Mouse (Mus musculus): ENCODE results near the gene Trip10. TPM values are rescaled to one million over a fixed set of nuclear protein-coding genes. Genes with fewer than 3 reads are reported as not detected.

The Trip10 gene
- polyA plus RNA-seq, 1 experiment from 2014 or later, result 10.4 TPM

DNA sequence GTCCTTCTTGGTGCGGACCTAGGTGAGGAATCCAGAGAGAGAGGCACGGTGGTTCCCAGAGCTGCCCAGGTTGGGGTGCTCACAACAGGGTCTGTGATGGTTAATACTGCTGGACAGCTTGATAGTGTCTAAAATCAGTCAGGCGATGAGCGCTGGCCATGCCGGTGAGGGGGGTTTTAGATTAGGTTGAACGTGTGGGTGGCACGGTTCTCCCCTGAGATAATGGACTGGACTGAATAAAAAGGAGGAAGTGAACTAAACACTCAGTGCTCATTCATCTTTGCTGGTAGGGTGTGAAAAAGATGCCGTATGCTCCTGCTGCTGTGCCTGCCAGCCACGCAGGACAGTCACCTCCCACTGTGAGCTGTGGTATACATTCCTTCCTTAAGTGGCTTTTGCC, 25.9 kb upstream of the Trip10 start:
- no peak overlapping the region for H3K27ac ChIP-seq
- peaks cover 14% of the 10 kb centered on the region; the same call in 1 of the 2 replicates for H3K36me3 ChIP-seq
- H3K9ac ChIP-seq, result no peak overlapping the region
- peaks cover 17% of the 10 kb centered on the region for H3K4me1 ChIP-seq (replicated peaks)
- H3K4me3 ChIP-seq (replicated peaks), result no peak overlapping the region
- H3K9me3 ChIP-seq (replicated peaks), result no peaks in the 10 kb centered on the region
- DNase-seq (no peak), ATAC-seq (ENCODE audit: low read depth) (no peak)
- H3K27me3 ChIP-seq, result peaks cover 10% of the 10 kb centered on the region; the same call in 1 of the 2 replicates
- no peak overlapping the region for H3K4me2 ChIP-seq
- WGBS (ENCODE audit: insufficient replicate concordance), result 34% methylated on average over 9 of the region's 9 CpGs

DNA sequence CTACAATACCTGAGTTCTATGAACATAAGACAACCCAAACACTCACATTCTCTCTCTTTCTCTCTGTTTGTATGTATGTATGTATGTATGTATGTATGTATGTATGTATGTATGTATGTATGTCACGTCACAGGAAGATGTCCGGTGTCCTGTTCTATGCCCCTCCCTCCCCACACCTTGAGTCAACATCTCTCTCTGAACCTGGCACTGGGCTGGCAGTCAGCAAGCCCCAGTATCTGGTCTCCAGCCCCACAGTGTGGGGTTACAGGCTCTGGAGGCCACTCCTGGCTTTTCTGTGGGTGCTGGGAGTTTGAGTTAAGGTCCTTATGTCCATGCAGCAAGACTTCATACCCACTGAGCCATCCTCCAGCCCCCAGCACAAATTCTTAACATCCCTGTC, 21.8 kb upstream of the Trip10 start:
- Histone ChIP-seq H3K9me3 (replicated peaks) (no peaks in the 10 kb centered on the region), H3K9ac (peak overlapping the region; percentile 43), H3K4me3 (replicated peaks) (peak overlapping the region; percentile 41), H3K36me3 (peaks cover 6% of the 10 kb centered on the region; the same call in 1 of the 2 replicates), H3K4me1 (replicated peaks) (peaks cover 47% of the 10 kb centered on the region), H3K27me3 (peaks cover 10% of the 10 kb centered on the region; the same call in 1 of the 2 replicates), H3K27ac (0 out of 2 replicates have a peak overlapping the region, but pooled peaks have one; percentile 23), H3K4me2 (peak overlapping the region; percentile 50)
- WGBS (ENCODE audit: insufficient replicate concordance), result 73% methylated on average over 2 of the region's 2 CpGs
- DNase-seq, result no peak
- ATAC-seq (ENCODE audit: low read depth), result no peak

DNA sequence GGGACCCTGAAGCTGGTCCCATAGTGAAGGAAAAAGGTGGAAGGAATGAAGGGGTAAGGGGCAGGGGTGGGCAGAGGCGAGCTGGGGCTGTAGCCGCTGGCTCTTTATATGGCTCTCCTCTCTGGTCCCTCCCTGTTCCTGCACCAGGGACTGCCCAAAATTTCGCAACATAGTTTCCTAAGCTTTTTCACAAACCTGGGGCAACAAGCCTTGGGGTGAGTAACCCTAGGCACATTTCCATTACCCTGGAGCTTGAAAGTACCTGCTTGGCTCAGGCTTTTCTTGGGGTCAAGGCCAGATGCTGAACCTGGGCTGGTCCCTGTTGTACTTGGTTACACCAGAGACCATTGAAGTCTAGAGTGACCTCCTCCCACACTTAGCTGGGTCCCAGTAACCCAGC, 21.2 kb upstream of the Trip10 start, which contains the start of gene C3:
C3 (minus strand) TSS at position 123 of the 400 bp plus-strand sequence.
- no peaks in the 10 kb centered on the region for H3K9me3 ChIP-seq (replicated peaks)
- peak within 1 kb of the TSS; percentile 43 for H3K9ac ChIP-seq
- H3K27ac ChIP-seq, result peak within 1 kb of the TSS; percentile 59
- H3K27me3 ChIP-seq, result peaks cover 10% of the 10 kb centered on the region; the same call in 1 of the 2 replicates
- 42% methylated on average over 3 of the region's 3 CpGs for WGBS (ENCODE audit: insufficient replicate concordance)
- ATAC-seq (ENCODE audit: low read depth) (peak; percentile 59), DNase-seq (no peak)
- peak within 1 kb of the TSS; percentile 41 for H3K4me3 ChIP-seq (replicated peaks)
- peaks cover 2% of the 10 kb centered on the region; the same call in 1 of the 2 replicates for H3K36me3 ChIP-seq
- H3K4me1 ChIP-seq (replicated peaks), result peaks cover 45% of the 10 kb centered on the region
- peak within 1 kb of the TSS; percentile 50 for H3K4me2 ChIP-seq

DNA sequence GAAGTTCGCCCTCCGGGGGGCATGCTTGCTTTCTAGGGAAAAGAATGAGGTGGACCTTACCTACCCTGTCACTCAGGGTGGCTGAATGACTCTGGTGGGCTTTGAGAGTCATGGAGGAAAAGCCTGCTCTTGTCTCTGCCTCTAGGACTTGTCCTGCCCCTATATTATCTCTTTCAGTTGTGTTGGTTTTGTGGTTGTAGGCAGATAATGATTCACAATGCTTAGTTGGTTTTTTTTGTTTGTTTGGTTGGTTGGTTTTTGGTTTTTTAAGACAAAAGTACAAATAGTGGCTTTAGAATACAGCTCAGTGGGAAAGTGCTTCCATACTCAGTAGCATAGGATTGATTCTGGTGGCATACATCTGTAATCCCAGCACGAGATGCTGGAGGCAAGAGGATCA, 20.4 kb upstream of the Trip10 start:
- Histone ChIP-seq H3K9me3 (replicated peaks) (no peaks in the 10 kb centered on the region), H3K9ac (no peak overlapping the region), H3K36me3 (peaks cover under 1% of the 10 kb centered on the region; the same call in 1 of the 2 replicates), H3K27ac (peak overlapping the region; percentile 59; the same call in 1 of the 2 replicates), H3K27me3 (peaks cover 10% of the 10 kb centered on the region; the same call in 1 of the 2 replicates), H3K4me2 (no peak overlapping the region), H3K4me1 (replicated peaks) (peaks cover 43% of the 10 kb centered on the region), H3K4me3 (replicated peaks) (no peak overlapping the region)
- no peak for DNase-seq
- WGBS (ENCODE audit: insufficient replicate concordance), result 58% methylated on average over 3 of the region's 3 CpGs
- no peak for ATAC-seq (ENCODE audit: low read depth)

DNA sequence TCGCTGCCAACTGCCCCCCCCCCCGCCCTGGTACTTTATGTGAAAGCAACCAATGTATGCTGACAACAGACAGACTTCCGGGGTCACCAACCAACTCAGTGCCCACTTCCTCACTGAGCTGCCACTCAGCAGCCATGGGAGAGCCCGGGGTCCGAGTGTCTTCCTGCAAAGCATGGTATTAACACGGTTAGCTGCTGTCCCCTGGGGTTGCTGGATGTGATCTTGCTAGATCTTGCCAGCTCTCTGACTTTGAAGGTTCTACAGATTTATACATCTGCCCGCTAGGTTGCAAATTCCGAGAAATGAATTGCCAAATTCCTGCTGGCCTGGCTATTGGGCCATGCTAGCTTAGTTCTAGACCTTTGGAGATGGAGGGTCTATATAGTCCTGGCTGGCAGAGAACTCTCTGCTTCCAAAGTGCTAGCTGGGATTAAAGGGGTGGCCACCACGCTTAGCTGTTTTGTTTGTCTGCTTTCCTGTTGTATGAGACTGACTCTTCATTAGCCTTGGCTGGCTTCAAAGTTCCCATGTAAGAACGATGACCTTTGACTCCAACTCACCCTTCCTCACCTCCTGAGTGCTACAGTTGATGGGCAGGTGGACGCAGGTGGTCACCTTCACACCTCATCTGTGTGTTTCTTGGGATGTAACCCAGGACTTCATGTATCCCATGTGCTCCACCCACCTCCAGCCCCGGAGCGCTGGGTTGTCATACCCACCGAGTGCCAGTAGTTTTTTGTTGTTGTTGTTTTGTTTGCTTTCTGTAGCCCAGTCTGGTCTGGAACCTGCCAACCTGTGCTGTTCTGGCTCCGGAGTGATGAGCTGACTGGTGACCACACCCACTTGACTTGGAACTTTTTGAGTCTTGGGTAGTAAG, 19.2 kb upstream of the Trip10 start:
- Histone ChIP-seq H3K27me3 (no peaks in the 10 kb centered on the region), H3K4me3 (replicated peaks) (no peak overlapping the region), H3K36me3 (peaks cover 9% of the 10 kb centered on the region), H3K9ac (no peak overlapping the region), H3K27ac (peak overlapping the region; percentile 26), H3K9me3 (replicated peaks) (no peaks in the 10 kb centered on the region), H3K4me2 (no peak overlapping the region), H3K4me1 (replicated peaks) (peaks cover 40% of the 10 kb centered on the region)
- ATAC-seq (ENCODE audit: low read depth), result no peak
- DNase-seq, result no peak
- 48% methylated on average over 15 of the region's 15 CpGs for WGBS (ENCODE audit: insufficient replicate concordance)

DNA sequence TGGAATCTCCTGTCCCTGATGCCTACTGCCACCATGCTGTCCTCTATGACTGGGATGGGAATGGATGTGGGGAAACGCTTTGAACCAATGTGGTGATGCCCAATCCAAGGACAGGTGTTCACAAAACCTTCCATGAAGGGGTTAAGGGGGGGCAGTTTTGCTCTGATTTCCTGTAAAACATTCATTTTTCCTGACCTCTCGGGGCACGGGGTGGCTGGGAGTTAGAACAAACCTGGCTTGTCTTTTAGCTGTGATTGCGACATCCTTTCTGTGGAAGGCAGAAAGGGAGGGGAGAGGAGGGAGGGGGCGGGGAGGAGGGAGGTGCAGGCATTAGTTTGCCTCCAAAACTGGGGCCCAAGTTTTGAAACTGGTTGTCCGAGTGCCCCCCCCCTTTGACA, 18.5 kb upstream of the Trip10 start:
- Histone ChIP-seq H3K36me3 (peaks cover 13% of the 10 kb centered on the region), H3K4me1 (replicated peaks) (peaks cover 40% of the 10 kb centered on the region), H3K4me3 (replicated peaks) (no peak overlapping the region), H3K4me2 (no peak overlapping the region), H3K27ac (peak overlapping the region; percentile 26; the same call in 1 of the 2 replicates), H3K27me3 (no peaks in the 10 kb centered on the region), H3K9ac (no peak overlapping the region), H3K9me3 (replicated peaks) (no peaks in the 10 kb centered on the region)
- 29% methylated on average over 5 of the region's 6 CpGs for WGBS (ENCODE audit: insufficient replicate concordance)
- DNase-seq, result no peak
- ATAC-seq (ENCODE audit: low read depth), result no peak

DNA sequence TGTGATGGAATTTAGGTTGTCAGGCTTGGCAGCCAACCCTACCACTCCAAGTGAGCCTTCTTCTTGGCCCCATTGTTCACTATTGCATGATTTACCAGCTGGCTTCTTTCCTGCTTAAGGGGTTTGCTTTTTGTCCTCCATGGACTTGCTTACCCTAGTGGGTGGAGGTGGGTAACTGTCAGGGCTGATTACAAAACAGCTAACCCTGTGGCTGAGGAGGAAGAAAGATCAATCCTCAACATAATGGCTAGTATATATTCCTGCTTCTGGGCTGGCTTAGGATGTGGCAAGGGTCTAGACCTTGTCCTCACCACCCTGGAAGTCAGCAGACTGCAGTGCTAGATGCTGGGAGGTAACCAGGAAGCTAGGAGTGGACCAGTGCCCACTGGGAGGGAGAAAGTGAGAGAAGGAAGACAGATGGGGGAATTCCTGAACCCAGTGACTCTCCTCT, 17.9 kb upstream of the Trip10 start:
- H3K9ac ChIP-seq, result no peak overlapping the region
- no peak for DNase-seq
- H3K4me3 ChIP-seq (replicated peaks), result no peak overlapping the region
- H3K27ac ChIP-seq, result peak overlapping the region; percentile 43
- no peak for ATAC-seq (ENCODE audit: low read depth)
- H3K36me3 ChIP-seq, result peaks cover 19% of the 10 kb centered on the region
- H3K27me3 ChIP-seq, result no peaks in the 10 kb centered on the region
- H3K4me2 ChIP-seq, result no peak overlapping the region
- no peaks in the 10 kb centered on the region for H3K9me3 ChIP-seq (replicated peaks)
- H3K4me1 ChIP-seq (replicated peaks), result peaks cover 38% of the 10 kb centered on the region

DNA sequence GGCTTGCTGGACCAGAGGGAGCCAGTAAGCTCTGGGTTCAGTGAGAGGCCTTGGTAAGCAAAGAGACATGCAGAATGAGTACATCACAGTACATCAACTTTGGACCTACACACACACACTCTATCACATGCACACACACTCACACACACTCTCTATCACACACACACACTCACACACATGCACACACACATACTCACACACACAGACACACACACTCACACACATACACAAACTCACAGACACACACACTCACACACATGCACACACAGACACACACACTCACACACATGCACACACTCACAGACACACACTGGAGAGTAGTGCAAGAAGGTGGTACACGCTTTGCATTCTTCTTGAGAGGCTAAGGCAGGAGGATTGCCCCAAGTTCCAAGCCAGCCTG, 17.1 kb upstream of the Trip10 start:
- no peak for DNase-seq
- Histone ChIP-seq H3K4me3 (replicated peaks) (no peak overlapping the region), H3K9ac (peak overlapping the region; percentile 3; the same call in 1 of the 2 replicates), H3K36me3 (peaks cover 28% of the 10 kb centered on the region), H3K9me3 (replicated peaks) (no peaks in the 10 kb centered on the region), H3K27me3 (no peaks in the 10 kb centered on the region), H3K27ac (peak overlapping the region; percentile 65), H3K4me1 (replicated peaks) (peaks cover 36% of the 10 kb centered on the region), H3K4me2 (peak overlapping the region; percentile 34; the same call in 1 of the 2 replicates)
- no peak for ATAC-seq (ENCODE audit: low read depth)
- 73% methylated on average over 1 of the region's 1 CpGs for WGBS (ENCODE audit: insufficient replicate concordance)

DNA sequence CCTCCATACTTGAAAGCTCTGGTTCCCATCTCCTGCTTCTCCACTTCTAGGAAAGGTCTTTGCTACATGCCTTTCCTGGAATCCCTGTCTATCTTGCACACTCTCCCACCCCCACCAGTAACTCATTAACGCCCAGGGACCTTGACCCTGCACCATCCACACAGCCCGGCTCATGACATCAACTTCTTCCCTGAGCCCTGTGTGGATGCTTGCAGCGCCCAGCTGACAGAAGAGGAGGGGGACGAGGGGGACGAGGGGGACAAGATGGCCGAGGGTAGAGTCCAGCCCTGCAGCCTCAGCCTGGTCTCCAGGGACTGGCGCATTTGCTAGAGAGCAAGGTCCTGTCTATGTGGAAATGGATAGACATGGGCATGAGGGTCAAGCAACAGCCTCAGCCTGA, 16.2 kb upstream of the Trip10 start:
- 36% methylated on average over 7 of the region's 7 CpGs for WGBS (ENCODE audit: insufficient replicate concordance)
- 0 out of 2 replicates have a peak overlapping the region, but pooled peaks have one; percentile 74 for H3K27ac ChIP-seq
- DNase-seq (no peak), ATAC-seq (ENCODE audit: low read depth) (peak; percentile 70)
- no peak overlapping the region for H3K9ac ChIP-seq
- H3K4me2 ChIP-seq, result peak overlapping the region; percentile 34
- peaks cover 36% of the 10 kb centered on the region for H3K4me1 ChIP-seq (replicated peaks)
- H3K27me3 ChIP-seq, result no peaks in the 10 kb centered on the region
- peaks cover 36% of the 10 kb centered on the region for H3K36me3 ChIP-seq
- no peaks in the 10 kb centered on the region for H3K9me3 ChIP-seq (replicated peaks)
- H3K4me3 ChIP-seq (replicated peaks), result peak overlapping the region; percentile 47

DNA sequence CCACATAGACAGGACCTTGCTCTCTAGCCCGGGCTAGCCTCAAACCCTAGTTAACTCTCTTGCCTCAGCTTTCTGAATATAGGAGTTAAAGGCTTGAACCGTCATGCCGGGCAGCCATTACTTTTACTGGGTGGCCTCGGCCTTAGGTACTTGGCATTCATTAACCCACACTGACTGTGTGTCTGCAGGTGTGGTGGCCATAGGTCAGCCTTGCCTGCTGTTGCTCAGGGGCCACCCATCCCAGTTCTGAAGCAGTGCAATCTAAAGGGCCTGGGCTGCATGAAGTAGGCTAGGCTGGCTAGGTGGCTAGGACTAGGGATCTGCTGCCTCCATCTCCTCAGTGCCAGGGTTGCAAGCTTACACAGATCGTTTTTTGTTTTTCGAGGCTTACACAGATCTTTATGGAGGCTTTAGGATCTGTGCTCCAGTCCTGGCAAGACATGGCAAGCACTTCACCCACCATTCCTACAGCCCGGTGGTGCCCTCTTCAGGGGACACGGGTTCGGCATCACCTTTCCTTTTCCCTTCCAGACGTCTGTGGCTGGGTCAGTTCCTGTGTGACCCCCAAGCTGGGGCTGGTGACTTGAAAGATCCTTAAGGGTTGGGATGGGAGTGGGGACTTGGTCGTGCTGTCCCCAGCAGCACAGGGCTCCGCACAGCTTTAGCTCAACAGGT, 14.9 kb upstream of the Trip10 start:
- ATAC-seq (ENCODE audit: low read depth), result peak; percentile 39
- Histone ChIP-seq H3K27me3 (no peaks in the 10 kb centered on the region), H3K4me2 (peak overlapping the region; percentile 54), H3K9me3 (replicated peaks) (no peaks in the 10 kb centered on the region), H3K36me3 (peaks cover 41% of the 10 kb centered on the region), H3K9ac (peak overlapping the region; percentile 55), H3K4me3 (replicated peaks) (peak overlapping the region; percentile 47), H3K27ac (peak overlapping the region; percentile 74), H3K4me1 (replicated peaks) (peaks cover 26% of the 10 kb centered on the region)
- WGBS (ENCODE audit: insufficient replicate concordance), result 74% methylated on average over 12 of the region's 12 CpGs
- no peak for DNase-seq

DNA sequence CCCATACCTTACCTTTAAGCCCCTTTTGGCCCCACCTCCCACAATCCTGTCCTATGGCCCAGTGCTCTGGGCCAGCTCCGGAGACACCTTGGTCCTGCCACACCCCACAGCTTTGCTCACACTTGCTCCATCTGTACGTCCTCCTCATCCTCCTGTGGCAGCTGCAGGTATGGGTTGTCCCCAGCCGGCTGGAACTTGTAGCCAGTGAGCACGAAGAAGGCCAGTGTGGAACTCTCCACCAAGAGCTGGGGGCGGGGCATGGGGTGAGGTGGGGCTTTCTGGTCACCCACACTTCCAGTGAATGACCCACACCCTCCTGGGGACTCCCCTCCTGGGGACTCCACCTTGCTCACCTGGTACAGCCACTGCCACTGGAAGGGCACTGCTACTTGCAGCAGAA, 13.5 kb upstream of the Trip10 start:
- 70% methylated on average over 5 of the region's 5 CpGs for WGBS (ENCODE audit: insufficient replicate concordance)
- H3K9me3 ChIP-seq (replicated peaks), result no peaks in the 10 kb centered on the region
- H3K4me3 ChIP-seq (replicated peaks), result 0 out of 2 replicates have a peak overlapping the region, but pooled peaks have one; percentile 1
- no peak overlapping the region for H3K9ac ChIP-seq
- no peak overlapping the region for H3K27ac ChIP-seq
- peak overlapping the region; percentile 54 for H3K4me2 ChIP-seq
- ATAC-seq (ENCODE audit: low read depth) (0 out of 2 replicates have a peak, but pooled peaks have one; percentile 7), DNase-seq (no peak)
- H3K4me1 ChIP-seq (replicated peaks), result peaks cover 13% of the 10 kb centered on the region
- no peaks in the 10 kb centered on the region for H3K27me3 ChIP-seq
- H3K36me3 ChIP-seq, result peaks cover 41% of the 10 kb centered on the region
